Mouse (Mus musculus) stomach, embryonic 15.5 days (tissue): Measurements from ENCODE around the gene Gal3st3. TPM values are rescaled to one million over a fixed set of nuclear protein-coding genes. Genes with fewer than 3 reads are reported as not detected.
"Not testable (repeated sequence)": the region's sequence is repeated elsewhere in the genome, so short reads cannot be mapped to it uniquely, and the experiment has no call there.

Experiments used
- ATAC-seq: fragments of 200-750 bp; cut with Nextera tagmentation; 2 replicates; pipeline ENCODE4 v1.8.0; 2017; ENCODE audit warnings: low read depth, moderate number of reproducible peaks, moderate TSS enrichment; ENCODE audit not compliant: insufficient read depth, low FRiP score
- H3K27ac ChIP-seq: fragments of 300-500 bp; sonication (generic); 2 replicates; pipeline ENCODE4 v1.5.1; 2015; ENCODE audit warnings: mild to moderate bottlenecking, inconsistent platforms
- H3K27me3 ChIP-seq: fragments of 300-500 bp; sonication (generic); replicated peaks from 2 replicates; pipeline ENCODE4 v1.6.1; 2015; ENCODE audit warnings: inconsistent platforms
- H3K36me3 ChIP-seq: fragments of 300-500 bp; sonication (generic); 2 replicates; pipeline ENCODE4 v1.6.1; 2015; ENCODE audit warnings: inconsistent platforms
- H3K4me1 ChIP-seq: fragments of 300-500 bp; sonication (generic); 2 replicates; pipeline ENCODE4 v1.6.1; 2015; ENCODE audit warnings: inconsistent platforms
- H3K4me2 ChIP-seq: fragments of 300-500 bp; sonication (generic); 2 replicates; pipeline ENCODE4 v1.6.1; 2015; ENCODE audit warnings: mild to moderate bottlenecking, inconsistent platforms
- H3K4me3 ChIP-seq: fragments of 300-500 bp; sonication (generic); replicated peaks from 2 replicates; pipeline ENCODE4 v1.5.1; 2015; ENCODE audit warnings: inconsistent platforms
- H3K9ac ChIP-seq: fragments of 300-500 bp; sonication (generic); 2 replicates; pipeline ENCODE4 v1.6.1; 2015; ENCODE audit warnings: inconsistent platforms
- H3K9me3 ChIP-seq: fragments of 300-500 bp; sonication (generic); 2 replicates; pipeline ENCODE4 v1.6.1; 2016; ENCODE audit warnings: inconsistent platforms
- WGBS: fragments of 180-500 bp; shearing (Covaris S2); methylation state at CpG from one replicate; pipeline ENCODE4 v1.1.7; 2015; 5-methylcytosine and 5-hydroxymethylcytosine counted together
- polyA plus RNA-seq: library from polyadenylated mRNA; unstranded; fragments of >200 nt; fragmentation: Nextera tagmentation; extraction: Ambion mirVana; gene quantifications from 2 replicates; pipeline ENCODE4 v1.2.1, GENCODE M21; 2015

The Gal3st3 gene
- polyA plus RNA-seq, 1 experiment from 2014 or later = 2.2 TPM

- Histone ChIP-seq H3K9ac (no peak overlapping the region), H3K4me3 (no peak overlapping the region), H3K27me3 (no peaks in the 10 kb centered on the region), H3K36me3 (no peaks in the 10 kb centered on the region), H3K4me2 (no peak overlapping the region), H3K9me3 (no peaks in the 10 kb centered on the region), H3K4me1 (no peaks in the 10 kb centered on the region), H3K27ac (no peak overlapping the region)
- ATAC-seq = no peak
- 82% methylated on average over 8 of the region's 8 CpGs for WGBS
Measured at GRCm38 (mm10) chr19:5313189-5313588, 15.1 kb downstream of the Gal3st3 start.

DNA sequence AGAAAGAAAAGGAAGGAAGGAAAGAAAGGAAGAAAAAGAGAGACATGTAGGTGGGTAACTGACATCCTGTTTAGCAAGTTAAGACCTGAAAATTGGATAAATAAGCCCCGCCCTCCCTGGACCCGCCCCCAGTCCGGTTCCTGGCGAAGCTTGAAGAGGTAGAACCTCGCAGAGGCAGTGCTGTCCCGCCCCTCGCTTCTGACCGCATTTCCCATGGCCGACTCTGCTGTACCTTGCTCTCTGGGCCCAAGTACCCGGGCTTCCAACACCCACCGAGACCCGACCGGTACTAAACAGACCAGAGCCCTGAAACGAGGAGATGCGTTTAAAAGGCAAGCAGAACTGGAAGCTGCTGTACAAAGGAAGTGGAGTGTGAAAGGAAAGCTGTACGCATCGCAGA, 25.7 kb downstream of the Gal3st3 start:
- 48% methylated on average over 17 of the region's 17 CpGs for WGBS
- Histone ChIP-seq H3K4me3 (no peak overlapping the region), H3K9ac (no peak overlapping the region), H3K4me2 (no peak overlapping the region), H3K27me3 (no peaks in the 10 kb centered on the region), H3K9me3 (no peaks in the 10 kb centered on the region), H3K27ac (no peak overlapping the region), H3K36me3 (no peaks in the 10 kb centered on the region), H3K4me1 (no peaks in the 10 kb centered on the region)
- ATAC-seq = no peak

GRCm38 (mm10) chr19:5327970-5328369, 29.8 kb downstream of the Gal3st3 start:
- H3K9me3 ChIP-seq = no peaks in the 10 kb centered on the region
- H3K4me1 ChIP-seq = no peaks in the 10 kb centered on the region
- H3K9ac ChIP-seq = no peak overlapping the region
- 65% methylated on average over 19 of the region's 19 CpGs for WGBS
- no peaks in the 10 kb centered on the region for H3K36me3 ChIP-seq
- H3K27ac ChIP-seq = no peak overlapping the region
- no peaks in the 10 kb centered on the region for H3K27me3 ChIP-seq
- H3K4me3 ChIP-seq = no peak overlapping the region
- no peak overlapping the region for H3K4me2 ChIP-seq
- ATAC-seq = no peak

DNA sequence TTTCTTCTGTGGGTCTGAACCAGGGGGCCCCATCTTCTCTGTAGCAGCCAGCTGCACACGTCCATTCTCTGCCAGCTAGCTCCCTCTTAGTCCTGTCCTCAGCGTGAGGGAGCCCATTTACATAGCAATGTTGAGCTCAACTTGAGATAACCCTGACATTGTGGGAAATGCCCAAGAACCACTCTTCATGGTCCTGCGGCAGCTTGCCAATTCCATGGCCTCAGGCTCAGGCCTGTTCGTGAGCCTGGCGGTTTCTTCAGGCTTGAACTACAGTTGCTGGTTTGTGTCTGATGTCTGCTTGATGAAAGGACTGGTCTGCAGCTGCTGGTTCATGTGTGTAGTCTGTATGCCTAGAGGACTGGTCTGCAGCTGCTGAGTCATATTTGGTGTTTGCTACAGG, 36.6 kb downstream of the Gal3st3 start:
- H3K27me3 ChIP-seq = no peaks in the 10 kb centered on the region
- ATAC-seq = no peak
- 64% methylated on average over 5 of the region's 5 CpGs for WGBS
- H3K27ac ChIP-seq = no peak overlapping the region
- no peak overlapping the region for H3K9ac ChIP-seq
- no peaks in the 10 kb centered on the region for H3K9me3 ChIP-seq
- no peak overlapping the region for H3K4me3 ChIP-seq
- H3K4me2 ChIP-seq = no peak overlapping the region
- H3K36me3 ChIP-seq = no peaks in the 10 kb centered on the region
- H3K4me1 ChIP-seq = no peaks in the 10 kb centered on the region

DNA sequence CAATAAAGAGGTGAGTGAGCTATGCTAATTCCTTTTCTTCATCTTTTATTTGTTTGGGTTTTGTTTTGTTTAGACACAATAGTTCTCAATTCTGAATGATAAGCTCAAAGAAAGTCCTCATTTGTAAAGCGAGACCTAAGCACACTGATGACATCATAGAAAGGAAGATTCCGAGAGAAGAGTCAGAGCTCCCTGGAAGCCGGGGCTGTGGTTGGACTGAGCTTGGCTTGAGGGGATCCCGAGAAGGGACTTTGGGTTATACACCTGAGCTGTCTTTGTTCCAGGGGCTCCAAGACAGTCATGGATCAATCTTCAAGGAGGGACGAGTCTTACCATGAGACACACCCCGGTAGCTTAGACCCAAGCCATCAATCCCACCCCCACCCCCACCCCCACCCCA, 37.3 kb downstream of the Gal3st3 start, which contains the start of gene Catsper1:
Gene Catsper1, plus strand, starts transcription at position 301 of the 400 bp plus-strand sequence.
- no peak within 1 kb of the TSS for H3K4me2 ChIP-seq
- H3K36me3 ChIP-seq = no peaks in the 10 kb centered on the region
- H3K4me3 ChIP-seq = no peak within 1 kb of the TSS
- no peak for ATAC-seq
- WGBS = 87% methylated on average over 6 of the region's 6 CpGs
- H3K27me3 ChIP-seq = no peaks in the 10 kb centered on the region
- H3K9ac ChIP-seq = no peak within 1 kb of the TSS
- no peaks in the 10 kb centered on the region for H3K4me1 ChIP-seq
- H3K9me3 ChIP-seq = no peaks in the 10 kb centered on the region
- H3K27ac ChIP-seq = no peak within 1 kb of the TSS

- WGBS = 19% methylated on average over 5 of the region's 5 CpGs
- H3K4me1 ChIP-seq = no peaks in the 10 kb centered on the region
- no peaks in the 10 kb centered on the region for H3K9me3 ChIP-seq
- H3K27ac ChIP-seq = no peak overlapping the region
- H3K4me2 ChIP-seq = no peak overlapping the region
- no peaks in the 10 kb centered on the region for H3K27me3 ChIP-seq
- ATAC-seq = no peak
- H3K36me3 ChIP-seq = no peaks in the 10 kb centered on the region
- no peak overlapping the region for H3K9ac ChIP-seq
- H3K4me3 ChIP-seq = no peak overlapping the region
Measured at GRCm38 (mm10) chr19:5337975-5338374, 39.8 kb downstream of the Gal3st3 start.

DNA sequence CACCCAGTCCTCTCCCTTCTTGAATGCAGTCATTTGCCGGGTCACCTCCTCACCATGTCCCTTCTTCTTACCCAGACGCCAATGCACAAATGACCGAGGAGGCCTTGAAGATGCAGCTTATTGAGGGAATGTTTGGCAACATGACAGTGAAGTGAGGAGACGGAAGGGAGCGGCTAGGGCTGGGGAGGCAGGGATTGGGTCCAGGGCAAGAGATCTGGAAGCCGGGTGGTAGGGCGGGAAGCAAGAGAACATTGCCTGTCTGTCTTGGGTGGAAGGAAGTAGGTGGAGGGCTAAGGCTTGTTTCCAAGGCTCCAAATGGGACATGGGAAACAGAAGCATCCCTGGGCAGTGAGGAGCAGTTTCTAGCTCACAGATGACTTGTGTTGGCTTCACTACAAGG, 43.2 kb downstream of the Gal3st3 start:
- Histone ChIP-seq H3K9me3 (no peaks in the 10 kb centered on the region), H3K27me3 (no peaks in the 10 kb centered on the region), H3K36me3 (no peaks in the 10 kb centered on the region), H3K4me2 (no peak overlapping the region), H3K4me3 (no peak overlapping the region), H3K27ac (no peak overlapping the region), H3K4me1 (no peaks in the 10 kb centered on the region), H3K9ac (no peak overlapping the region)
- ATAC-seq = no peak
- WGBS = 88% methylated on average over 7 of the region's 7 CpGs

DNA sequence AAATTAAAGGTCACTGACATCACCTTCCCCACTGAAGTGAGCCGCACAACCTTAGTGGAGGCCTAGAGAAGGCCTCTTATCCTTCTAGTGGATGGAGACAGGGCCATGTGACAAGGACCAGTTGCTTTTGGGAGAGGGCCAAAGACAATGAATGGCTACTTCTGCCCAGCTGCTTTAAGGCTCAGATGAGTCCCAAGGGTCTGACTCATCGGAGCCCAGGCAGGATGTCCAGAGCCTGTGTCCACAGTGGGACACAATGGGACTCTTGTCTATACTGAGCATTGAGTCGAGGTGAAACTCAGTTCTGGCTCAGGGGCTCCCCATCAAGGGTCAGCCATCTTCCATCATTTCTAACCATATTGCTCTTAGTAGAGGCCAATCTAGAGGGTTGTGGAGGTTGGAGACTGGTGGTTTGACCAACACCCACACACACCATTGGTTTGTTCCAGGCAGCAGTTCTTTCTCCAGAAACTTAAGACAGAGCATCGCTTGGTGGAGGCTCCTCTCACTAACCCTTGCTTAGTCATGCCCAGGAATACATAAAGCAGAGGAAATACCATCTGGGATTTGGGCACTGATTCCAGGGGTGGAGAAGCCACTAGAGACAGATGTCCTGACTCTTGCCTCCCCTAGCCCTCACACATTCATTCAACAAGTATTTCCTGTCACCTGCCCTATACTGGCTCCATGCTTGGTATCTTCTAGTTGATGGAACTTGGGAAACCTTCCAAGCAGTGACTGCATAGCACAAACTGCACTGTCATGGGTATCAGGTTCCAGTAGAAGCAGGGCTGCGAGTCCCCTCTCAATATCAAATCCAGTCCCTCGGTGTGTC, 47.4 kb downstream of the Gal3st3 start:
- WGBS = 72% methylated on average over 6 of the region's 6 CpGs
- Histone ChIP-seq H3K4me1 (0 out of 2 replicates have a peak, but pooled peaks cover 6% of the 10 kb centered on the region), H3K4me3 (no peak overlapping the region), H3K27ac (no peak overlapping the region), H3K36me3 (no peaks in the 10 kb centered on the region), H3K9ac (no peak overlapping the region), H3K9me3 (no peaks in the 10 kb centered on the region), H3K27me3 (no peaks in the 10 kb centered on the region), H3K4me2 (no peak overlapping the region)
- no peak for ATAC-seq

DNA sequence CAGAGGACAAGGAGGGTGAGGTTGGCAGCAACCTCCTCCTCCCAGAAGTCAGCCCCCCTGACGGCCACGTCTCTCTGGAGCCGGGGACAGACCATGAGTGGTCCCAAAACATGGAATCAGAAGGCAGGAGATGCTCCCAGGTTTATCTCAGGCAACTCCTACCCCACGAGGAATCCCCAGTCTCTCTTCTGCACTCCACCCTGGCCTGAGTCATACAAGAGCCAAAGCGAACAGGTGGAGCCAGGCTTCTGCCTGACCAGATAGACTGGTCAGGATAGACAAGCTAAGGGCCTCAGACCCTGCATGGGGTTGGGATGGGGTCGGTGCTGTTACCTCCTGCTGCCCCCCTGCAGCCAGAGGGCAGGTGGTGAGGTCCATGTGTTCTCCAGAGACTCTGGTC, 49.9 kb downstream of the Gal3st3 start:
- no peak overlapping the region for H3K4me3 ChIP-seq
- no peaks in the 10 kb centered on the region for H3K9me3 ChIP-seq
- no peak for ATAC-seq
- H3K9ac ChIP-seq = no peak overlapping the region
- WGBS = 70% methylated on average over 6 of the region's 6 CpGs
- no peaks in the 10 kb centered on the region for H3K27me3 ChIP-seq
- H3K4me1 ChIP-seq = 0 out of 2 replicates have a peak, but pooled peaks cover 6% of the 10 kb centered on the region
- H3K36me3 ChIP-seq = no peaks in the 10 kb centered on the region
- H3K4me2 ChIP-seq = no peak overlapping the region
- H3K27ac ChIP-seq = no peak overlapping the region

DNA sequence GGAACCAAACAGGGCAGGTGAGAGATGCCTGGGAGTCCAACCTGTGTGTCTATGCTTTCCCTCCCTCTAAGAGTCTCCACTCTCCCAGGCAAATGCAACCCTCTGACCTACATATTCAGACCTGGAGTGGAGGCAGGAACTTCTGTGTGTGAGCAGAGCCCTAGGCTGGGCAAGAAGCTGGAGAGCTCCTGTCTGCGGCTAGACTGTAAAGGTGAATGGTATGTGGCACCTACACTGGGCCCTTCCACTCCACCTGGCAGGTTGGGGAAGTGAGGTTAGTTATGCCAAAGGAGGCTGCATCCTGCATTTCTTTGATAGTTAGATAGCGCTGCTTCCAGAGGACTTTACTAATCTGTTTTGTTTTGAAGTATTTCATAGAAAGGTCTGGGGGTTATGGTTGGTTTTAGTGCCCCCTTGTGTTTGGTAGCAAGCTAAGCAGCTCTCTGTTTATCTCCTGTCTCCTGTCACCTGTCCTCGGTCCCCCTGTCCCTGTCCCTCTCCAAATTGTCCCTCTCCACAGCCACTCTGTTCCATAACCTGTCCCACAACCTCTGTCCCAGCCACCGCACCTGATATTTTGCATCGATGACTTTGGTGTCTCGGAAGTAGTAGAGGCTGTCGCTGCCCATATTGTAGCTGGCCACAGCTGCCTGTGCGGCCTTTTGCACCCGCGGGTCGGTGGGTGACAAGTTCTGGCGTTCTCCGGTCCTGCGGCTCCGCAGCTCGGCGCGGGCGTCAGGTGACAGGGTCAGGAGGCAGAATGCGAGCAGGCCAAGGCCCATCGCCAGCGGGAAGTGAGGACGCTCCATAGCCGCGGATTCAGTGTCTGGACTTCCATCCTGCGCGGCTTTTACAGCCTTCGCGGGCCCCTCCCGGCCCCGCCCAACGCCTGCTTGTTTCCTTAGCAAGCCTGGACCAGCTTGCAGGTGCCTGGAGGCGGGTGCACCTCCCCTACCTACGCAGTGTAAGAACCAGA, 50.7 kb downstream of the Gal3st3 start:
- WGBS = 6% methylated on average over 34 of the region's 34 CpGs
- no peaks in the 10 kb centered on the region for H3K27me3 ChIP-seq
- H3K36me3 ChIP-seq = no peaks in the 10 kb centered on the region
- no peak overlapping the region for H3K9ac ChIP-seq
- 0 out of 2 replicates have a peak, but pooled peaks cover 6% of the 10 kb centered on the region for H3K4me1 ChIP-seq
- no peak overlapping the region for H3K27ac ChIP-seq
- ATAC-seq = no peak
- H3K4me2 ChIP-seq = peak overlapping the region; percentile 84
- no peaks in the 10 kb centered on the region for H3K9me3 ChIP-seq
- peak overlapping the region; percentile 42 for H3K4me3 ChIP-seq

- peak within 1 kb of the TSS; percentile 84 for H3K4me2 ChIP-seq
- H3K9me3 ChIP-seq, H3K36me3 ChIP-seq, H3K9ac ChIP-seq, H3K27ac ChIP-seq, H3K27me3 ChIP-seq, H3K4me1 ChIP-seq, ATAC-seq: not testable (repeated sequence)
- 61% methylated on average over 6 of the region's 6 CpGs for WGBS
- peak within 1 kb of the TSS; percentile 42 for H3K4me3 ChIP-seq
Measured at GRCm38 (mm10) chr19:5349502-5349873, 51.4 kb downstream of the Gal3st3 start, which contains the start of gene Cst6. Gene Cst6 (minus strand): TSS chr19:5349574.

- Histone ChIP-seq H3K9me3 (no peaks in the 10 kb centered on the region), H3K27ac (no peak overlapping the region), H3K27me3 (no peaks in the 10 kb centered on the region), H3K4me3 (no peak overlapping the region), H3K9ac (no peak overlapping the region), H3K36me3 (no peaks in the 10 kb centered on the region), H3K4me1 (0 out of 2 replicates have a peak, but pooled peaks cover 6% of the 10 kb centered on the region), H3K4me2 (no peak overlapping the region)
- WGBS = 58% methylated on average over 2 of the region's 2 CpGs
- no peak for ATAC-seq
Measured at GRCm38 (mm10) chr19:5353609-5354008, 55.5 kb downstream of the Gal3st3 start.
